Mouse (Mus musculus): Measurements from ENCODE around the gene Rbmx. TPM values are rescaled to one million over a fixed set of nuclear protein-coding genes. Genes with fewer than 3 reads are reported as not detected.

Rbmx gene
- total RNA-seq (2021) = 10 to 100 TPM; 22.2 to 28.4 TPM

DNA sequence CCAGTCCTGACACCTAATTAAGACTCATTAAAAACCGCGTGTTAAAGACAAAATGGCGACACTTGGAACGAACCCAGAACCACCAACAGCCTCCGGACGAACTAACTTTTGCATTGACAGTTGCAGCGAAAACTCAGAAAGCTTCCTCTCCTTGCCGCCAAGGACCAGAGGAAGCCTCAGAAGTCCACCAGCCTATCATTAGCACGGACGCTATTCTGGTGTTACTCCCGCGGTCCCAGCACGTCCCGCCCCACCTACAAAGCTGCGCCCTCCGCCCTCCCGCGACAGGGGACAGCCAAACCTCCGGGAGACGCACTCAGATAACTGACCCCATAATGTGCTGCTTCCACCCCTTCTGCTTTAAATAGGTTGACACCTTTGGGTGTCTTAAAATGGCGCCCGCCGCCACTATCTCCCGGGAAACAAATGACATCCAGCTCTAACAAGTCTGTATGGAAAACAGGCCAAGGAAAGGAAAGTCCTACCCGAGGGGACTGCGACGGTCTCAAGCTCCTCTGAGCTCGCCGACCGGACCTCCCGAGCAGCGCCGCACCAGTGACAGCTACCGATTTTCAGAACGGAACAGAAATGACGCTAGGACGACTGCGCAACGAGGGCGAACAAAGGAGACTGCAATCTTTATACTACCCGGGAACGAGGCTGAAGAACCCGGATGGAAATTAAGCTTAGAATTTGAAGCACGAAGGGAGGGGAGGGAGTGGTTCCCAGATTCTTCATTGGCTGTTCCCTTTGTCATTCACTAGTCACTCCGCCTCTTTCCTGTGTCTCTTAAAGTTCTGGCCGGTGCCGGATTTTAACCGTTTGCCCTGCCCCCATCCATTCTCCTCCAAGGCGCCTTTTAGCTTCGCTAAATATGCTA lies at the start of gene Rbmx:
Rbmx (minus strand) TSS at position 670 of the 880 bp plus-strand sequence.
- intact Hi-C loops (cut with DNase I) = loop anchor here (5.0 to 10.0 kb wide), 3 partner anchors 55 to 1048 kb away; partner anchors contain the start of genes Arhgef6, Mmgt1 and Zfp449
- DNase-seq = peak; percentile 77 to 82

DNA sequence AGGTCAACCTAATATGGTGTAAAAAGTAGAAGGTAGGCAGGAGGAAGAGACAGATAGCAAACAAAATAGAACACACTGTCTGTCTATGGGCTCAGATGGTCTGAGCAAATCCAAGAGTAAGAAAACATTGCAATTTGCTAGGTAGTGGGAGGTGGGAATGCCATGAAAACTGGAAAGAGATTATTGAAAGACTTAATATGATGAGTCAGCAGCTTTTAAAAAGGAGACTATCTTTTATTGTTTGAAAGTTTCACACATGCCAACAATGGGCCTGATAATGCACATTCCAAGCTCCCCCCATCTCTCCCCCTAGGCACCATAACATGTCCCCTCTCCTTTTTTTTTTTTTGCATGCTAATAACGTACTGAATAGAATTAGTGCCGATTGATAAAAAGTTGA lies 41.1 kb upstream of the Rbmx start:
- intact Hi-C loops (cut with DNase I) = loop anchor here (10.0 kb wide), 2 partner anchors 491 to 1051 kb away; no protein-coding TSS in a partner anchor
- DNase-seq = no peak

DNA sequence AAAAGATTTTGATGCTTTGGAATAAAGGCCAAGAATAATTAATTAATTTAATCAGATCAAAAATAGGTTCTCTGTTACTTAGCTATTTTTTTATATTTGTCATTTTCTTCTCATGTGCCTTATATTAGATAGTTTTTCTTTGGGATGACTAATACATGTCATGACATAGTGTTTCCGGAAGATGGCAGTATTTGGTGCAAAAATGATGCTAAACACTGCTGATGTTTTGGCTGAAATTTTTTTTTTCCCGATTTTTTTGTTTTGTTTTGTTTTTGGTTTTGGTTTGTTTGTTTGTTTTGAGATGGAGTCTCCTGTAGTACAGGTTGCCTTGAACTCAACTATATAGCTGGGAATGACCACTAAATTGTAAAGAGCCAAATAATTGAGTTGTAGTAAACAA lies 38.8 kb upstream of the Rbmx start:
- no peak for DNase-seq
- intact Hi-C loops (cut with DNase I) = loop anchor here (1.0 to 10.0 kb wide), 3 partner anchors 244 to 1053 kb away; no protein-coding TSS in a partner anchor

DNA sequence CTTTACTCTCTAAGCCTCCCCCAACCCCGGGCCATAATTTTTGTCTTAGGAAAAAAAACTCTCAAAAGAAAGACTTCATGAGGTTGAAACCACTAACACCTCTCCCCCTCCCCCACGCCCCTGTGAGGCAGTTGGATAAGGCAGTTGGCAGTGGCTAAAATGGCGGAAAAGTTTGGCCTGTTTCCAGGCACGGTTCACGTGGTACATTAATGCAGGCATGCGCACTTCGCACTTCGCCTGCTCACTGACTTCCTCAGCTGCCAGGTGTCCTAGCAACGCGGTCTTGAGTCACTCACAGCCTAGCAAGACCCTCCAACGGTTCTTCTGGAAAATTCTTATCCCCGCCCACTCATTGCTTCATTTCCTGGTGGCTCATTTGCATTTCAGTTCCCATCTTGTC lies 15.9 kb upstream of the Rbmx start, which contains the start of gene Gm364:
Gm364 (plus strand) TSS at position 386 of the 400 bp plus-strand sequence.
- no peak for DNase-seq
- intact Hi-C loops (cut with DNase I) = no loop called here

DNA sequence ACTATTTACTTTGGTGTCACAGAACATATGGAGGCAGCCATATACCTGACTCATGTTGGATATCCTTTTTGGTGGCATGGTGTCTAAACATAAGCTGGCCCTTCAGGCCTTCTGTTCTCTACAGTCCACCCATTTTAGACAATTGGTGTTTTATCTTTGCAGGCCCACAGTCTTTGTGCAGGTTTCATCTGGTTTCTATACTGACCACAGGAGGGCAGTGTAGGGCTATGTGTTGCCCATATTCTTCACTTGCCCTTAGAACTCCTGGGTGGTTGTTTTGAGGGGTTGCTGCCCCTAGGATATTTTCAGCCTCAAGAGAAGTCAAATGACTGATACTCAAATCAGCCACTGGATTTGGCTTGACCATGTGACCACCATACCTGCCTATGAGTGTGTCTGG lies 10.8 kb upstream of the Rbmx start:
- DNase-seq = no peak
- intact Hi-C loops (cut with DNase I) = no loop called here

DNA sequence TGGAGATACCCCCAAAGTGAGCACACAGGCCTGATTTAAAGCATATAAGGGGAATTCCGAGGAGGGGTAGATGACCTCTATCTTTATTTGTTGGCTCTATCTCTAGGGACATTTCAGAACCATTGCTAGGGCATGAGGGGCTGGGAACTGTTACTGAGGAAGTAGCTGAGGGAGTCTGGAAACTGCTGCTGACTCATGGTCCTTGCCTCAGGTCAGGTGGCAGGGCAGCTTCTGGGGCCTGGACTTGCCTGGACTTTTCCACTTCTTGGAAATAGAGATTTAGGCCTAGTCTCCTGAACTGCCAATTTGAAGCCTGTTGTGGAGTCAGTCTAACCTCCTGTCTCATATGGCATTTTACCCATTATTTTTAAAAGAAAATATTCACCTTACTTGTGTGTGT lies 8.6 kb upstream of the Rbmx start:
- no peak for DNase-seq
- intact Hi-C loops (cut with DNase I) = no loop called here

DNA sequence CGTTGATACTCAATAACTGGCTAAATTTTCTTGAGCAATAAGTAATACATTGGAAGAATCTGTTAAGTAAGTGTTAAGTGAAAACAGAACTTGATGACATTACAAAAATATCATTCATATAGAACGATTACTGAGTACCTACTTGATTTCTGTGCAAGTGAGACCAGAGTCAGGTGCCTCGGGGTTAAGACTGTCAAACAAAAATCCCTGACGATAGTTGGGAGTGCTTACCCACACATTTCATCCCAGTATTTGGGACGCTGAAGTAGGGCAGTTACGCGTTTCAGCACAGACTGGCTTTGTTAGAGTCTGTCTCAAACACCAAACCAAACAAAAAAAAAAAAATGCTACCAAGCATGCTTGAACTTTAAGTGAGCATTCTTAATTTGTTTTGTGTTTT lies 576 bp upstream of the Rbmx start:
- no peak for DNase-seq
- intact Hi-C loops (cut with DNase I) = loop anchor here (5.0 to 10.0 kb wide), 3 partner anchors 56 to 1049 kb away; partner anchors contain the start of genes Arhgef6, Mmgt1 and Zfp449

DNA sequence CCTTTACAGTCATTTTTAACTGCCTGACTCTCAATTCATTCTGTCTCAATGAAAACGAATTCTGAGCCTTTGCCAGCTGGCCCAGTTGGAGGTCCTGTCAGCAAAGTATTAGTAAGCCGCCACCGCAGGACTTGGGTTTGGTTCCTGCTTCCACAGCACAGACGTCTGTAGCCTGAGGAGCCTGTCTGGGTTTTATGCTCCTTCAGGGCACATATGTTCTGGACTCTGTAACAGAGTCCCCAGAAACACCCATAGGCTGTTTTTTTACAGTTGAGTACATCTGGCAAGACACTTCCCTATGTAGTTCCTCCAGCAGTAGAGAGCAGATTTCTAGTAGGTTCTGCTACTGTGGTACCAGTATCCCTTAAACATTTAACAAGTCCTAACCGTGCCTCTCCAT lies 11.9 kb downstream of the Rbmx start:
- no peak for DNase-seq
- intact Hi-C loops (cut with DNase I) = loop anchor here (10.0 kb wide), 1 partner anchor 646 kb away; the partner anchor contains the start of gene Fhl1

DNA sequence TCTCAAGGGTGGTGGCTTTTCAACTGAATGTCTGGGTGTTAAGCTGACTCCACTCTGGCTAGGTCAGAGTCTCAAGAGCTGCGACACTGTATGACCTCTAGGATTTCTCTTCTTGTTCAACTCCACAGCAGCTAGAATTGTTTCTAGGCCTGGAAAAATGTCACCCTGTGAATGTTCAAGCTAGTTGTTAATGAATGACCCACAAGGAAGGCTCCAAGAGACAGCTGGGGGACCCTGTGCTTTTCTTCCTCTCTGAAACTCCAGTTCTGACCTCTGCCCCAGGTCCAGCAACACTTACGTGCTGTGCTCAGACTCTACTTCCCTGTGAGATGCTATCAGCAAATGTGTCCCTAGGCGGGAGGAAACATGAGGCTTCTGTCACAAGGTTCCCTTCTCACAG lies 14.3 kb downstream of the Rbmx start:
- no peak for DNase-seq
- intact Hi-C loops (cut with DNase I) = no loop called here

DNA sequence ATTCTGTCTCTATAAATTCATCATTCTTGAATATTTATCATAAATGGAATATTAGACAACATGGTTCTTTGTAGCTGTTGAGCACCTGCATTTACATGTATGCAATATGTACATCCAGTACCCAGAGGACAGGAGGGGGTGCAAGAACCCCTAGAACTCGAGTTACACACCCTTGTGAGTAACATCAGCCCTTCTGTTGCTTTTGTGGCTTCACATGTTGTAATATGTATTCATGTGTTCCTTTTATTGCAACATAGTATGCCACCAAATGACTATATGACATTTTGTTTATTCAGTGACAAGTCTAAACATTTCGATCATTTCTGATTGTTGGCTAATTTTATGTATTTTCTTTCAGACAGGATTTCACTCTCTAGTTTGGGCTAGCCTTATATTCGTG lies 15.7 kb downstream of the Rbmx start:
- intact Hi-C loops (cut with DNase I) = no loop called here
- no peak for DNase-seq

DNA sequence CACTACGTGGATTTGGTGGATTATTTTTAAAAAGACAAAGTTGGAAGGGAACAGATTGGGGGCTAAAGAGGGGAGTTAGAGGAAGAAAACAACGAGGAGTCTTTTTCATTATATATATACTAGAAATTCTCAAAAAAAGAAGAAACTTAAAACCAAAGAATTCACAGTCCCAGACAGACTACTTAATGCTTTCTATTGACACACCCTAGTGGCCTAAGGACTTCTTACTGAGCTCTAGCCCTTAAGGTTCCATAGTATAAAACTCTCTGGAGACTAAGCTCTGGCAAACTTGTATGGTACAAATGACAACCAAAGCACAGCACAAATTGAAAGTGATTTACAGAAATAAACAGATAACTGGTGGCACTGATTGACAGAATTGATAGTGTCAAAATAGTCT lies 18.8 kb downstream of the Rbmx start:
- intact Hi-C loops (cut with DNase I) = no loop called here
- no peak for DNase-seq

DNA sequence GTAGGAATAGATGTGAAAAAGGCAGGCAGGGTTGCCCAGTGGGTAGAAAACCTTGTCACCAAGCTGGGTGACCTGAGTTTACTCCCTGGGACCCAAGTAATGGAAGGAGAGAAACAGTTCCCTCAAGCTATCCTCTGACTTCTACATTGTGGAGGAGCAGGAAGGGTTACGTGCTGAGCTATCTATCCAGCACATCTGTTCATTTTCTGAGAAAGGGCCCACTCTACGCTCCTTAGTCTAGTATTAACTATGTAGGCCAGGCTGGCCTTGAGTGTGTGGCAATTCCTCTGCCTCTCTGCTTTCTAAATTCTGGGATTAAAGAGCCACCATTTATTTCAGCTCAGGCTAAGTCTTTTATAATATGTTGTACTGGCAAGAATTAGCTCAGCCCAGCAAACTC lies 19.3 kb downstream of the Rbmx start:
- intact Hi-C loops (cut with DNase I) = no loop called here
- no peak for DNase-seq

DNA sequence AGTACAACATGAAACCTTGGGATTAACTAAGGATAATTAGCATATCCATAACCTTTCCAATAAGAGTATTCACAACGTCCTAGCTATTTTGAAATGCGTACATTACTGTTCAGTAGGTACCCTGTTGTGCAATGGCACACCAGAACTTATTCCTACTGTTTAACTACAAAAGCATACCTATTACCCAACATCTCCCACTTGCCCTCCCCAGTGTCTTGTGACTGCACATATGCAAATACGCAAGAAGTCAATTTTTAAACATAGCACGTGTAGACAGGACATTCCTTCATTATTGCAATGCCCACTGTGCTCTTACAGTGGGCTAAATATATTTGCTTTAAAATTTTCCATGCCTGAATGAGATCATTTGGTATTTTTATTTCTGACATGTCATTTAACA lies 19.9 kb downstream of the Rbmx start:
- intact Hi-C loops (cut with DNase I) = no loop called here
- no peak for DNase-seq

DNA sequence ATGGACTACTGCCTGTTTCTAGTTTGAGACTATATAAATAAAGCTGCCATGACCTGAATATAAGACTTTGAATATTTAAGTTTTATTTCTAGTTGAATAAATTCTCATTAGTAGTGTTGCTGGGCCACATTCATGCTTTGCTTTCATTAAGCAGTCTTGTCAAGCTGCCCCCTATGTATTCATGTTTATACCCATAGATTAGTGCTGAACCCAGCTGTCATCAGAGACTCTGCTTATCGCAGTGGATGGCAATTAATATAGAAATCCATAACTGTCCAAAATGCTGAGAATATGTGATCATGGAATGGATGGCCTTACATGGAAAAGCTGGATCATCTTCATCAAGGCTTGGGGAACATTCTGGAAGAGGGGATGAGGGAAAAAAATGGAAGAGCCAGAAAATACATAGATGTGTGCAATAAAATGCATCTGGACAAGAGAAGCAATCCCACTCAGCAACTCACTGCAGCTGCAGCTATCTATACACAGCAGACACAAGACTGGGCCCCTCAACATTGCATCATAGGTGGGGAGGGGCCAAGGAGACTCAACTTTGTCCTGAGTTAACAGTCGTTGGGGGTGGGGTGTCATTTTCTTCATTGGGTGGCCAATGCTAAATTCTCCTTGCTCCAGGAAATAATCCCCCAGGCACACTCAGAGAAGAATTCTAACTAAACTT lies 27.8 kb downstream of the Rbmx start:
- no peak for DNase-seq
- intact Hi-C loops (cut with DNase I) = no loop called here

DNA sequence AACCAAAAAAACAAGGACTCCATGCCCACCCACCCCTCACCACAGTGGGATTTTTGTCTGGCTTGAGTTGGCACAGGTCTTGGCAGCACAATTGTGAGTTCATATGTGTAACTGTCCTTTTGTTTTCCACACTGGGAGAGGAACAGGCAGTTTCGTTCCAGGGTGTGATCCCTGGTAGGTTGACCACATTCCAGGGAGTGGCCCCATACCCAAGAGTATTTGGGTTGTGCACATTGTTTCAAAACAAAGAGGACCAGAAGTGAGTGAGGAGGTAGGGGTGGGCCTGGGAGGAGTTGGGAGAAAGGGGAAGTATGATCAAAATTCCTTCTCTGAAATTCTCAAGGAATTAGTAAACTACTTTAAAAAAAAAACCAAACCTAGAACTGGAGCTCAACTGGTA lies 33.5 kb downstream of the Rbmx start:
- no peak for DNase-seq

DNA sequence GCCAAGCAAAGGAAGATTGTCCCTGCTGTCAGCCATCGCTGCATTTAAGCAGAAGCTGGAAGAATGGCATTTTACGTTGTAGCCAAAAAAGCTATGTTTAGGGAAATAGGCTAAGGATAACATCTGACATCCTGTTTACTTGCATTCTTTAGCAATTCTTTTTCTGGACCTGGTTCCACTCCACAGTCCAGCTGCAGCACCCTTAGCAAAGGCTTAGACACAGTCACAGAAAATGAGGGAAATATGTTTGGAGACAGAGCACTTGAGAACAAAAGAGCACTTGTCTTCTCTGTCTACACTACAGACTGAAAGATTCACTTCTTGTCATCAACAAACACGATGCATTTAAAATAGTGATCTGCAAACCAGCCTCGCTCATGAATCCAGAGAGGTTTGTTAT lies 53.6 kb downstream of the Rbmx start:
- no peak for DNase-seq
- intact Hi-C loops (cut with DNase I) = loop anchor here (5.0 to 10.0 kb wide), 3 partner anchors 52 to 94 kb away; partner anchors contain the start of gene Rbmx

More for the DNA sequence above, 33.5 kb downstream of the Rbmx start:
- intact Hi-C loops (cut with DNase I) = no loop called here

DNA sequence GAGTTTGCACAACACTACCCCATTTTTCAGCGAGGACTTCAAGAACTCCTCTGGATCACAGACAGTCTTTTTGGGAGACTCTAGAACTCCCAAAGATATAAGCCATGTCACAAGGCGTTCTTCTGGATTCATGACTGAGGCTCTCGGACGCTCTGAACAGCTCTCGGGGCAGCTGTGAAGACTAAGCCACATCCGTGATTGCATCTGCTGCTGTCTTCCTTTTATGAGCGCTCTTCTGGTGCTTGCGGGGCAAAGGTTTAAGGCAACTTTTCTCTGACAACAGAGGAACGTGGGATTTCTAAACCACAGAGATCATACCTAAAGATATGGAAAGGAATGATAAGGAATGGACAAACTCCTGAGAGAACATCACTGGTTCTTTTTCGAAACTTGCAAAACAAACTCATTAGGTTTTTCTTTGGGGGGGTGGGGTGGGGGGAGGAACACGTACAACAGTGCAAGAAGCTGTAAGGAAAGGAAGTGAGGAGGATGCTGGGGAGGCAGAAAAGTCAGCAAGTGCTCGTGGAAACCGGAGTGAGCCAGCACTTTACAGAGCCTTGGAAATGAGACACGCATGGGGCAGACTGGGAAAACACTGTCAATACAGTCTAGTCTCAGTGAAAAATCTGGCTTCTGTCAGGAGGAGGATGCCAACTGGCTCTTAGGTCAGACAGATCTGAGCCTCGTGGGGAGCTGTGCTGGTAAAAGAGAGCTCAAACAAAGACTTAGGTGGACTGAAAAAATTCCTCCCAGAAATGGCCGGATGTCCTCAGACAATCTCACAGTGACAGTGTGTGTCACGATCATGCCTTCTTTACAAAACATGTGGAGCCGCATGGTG lies 54.2 kb downstream of the Rbmx start, which contains the start of gene Arhgef6:
Arhgef6 (minus strand) TSS at position 359 of the 841 bp plus-strand sequence.
- DNase-seq = peak; percentile 13 to 34

DNA sequence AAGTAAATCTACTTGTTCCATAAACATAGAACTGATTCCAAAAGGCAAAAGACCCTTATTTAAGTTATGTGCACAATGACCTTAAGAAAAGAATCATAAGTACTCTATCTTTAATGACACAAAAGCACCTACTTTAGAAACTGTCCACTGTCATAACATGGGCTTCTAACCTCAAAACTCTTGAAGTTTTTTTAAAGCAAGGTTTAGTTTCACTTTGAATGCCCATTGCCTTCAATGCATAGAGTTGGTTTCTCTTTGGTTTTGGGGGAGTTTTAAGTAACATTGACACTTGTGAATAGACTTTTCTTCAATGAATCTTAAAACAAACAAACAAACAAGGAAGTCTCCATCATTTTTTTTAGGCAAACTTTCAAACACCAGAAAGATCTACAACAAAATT lies 55.3 kb downstream of the Rbmx start:
- intact Hi-C loops (cut with DNase I) = loop anchor here (5.0 to 10.0 kb wide), 3 partner anchors 50 to 93 kb away; partner anchors contain the start of gene Rbmx
- no peak for DNase-seq

More for the DNA sequence above, 54.2 kb downstream of the Rbmx start, which contains the start of gene Arhgef6:
- intact Hi-C loops (cut with DNase I) = loop anchor here (5.0 to 10.0 kb wide), 3 partner anchors 51 to 94 kb away; partner anchors contain the start of gene Rbmx

DNA sequence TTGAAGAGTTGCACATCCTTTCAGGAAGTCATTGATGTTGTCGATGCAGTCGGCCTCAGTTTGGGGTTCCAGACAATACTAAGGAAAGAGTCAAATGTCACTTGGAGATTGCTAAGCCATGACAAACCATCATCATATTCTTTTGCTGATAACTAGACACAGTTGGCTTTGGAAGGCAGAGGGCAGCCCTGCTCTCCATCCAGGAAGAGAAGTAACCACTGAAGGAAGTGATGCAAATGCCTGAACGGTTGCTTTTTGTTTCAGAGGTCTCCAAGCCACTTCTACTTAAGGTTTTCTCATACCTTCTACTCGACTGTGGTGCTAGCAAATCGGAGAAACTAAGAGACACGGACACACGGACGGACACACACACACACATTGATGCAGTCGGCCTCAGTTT lies 55.9 kb downstream of the Rbmx start:
- DNase-seq = peak in 1 of 2 experiments; percentile 9
- intact Hi-C loops (cut with DNase I) = loop anchor here (5.0 to 10.0 kb wide), 3 partner anchors 50 to 92 kb away; partner anchors contain the start of gene Rbmx

DNA sequence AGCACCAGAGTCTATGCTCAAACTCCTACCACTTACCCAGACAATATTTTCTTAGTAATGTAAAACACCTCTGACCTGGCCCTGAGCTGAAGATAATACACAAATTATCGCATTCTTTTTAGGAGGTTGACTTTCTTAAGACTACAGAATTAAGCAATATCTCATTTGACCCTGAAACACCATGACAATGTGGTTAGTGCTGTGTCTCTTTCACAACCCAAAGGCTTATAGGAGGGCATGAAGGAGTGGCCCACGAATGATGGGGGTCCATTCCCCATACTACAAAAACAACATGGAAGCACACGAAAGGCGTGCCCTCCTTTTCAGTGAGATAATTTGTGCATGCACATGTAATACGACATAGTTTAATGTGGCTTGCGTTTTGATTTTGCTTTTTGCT lies 57.5 kb downstream of the Rbmx start:
- DNase-seq = no peak
- intact Hi-C loops (cut with DNase I) = loop anchor here (5.0 to 10.0 kb wide), 3 partner anchors 48 to 91 kb away; partner anchors contain the start of gene Rbmx

Measured in heart, postnatal 36 days (tissue).